Mouse (Mus musculus) G1E (cell line): ENCODE measurements around the gene Zc3h4.

ENCODE experiments used
- CTCF ChIP-seq: IDR thresholded peaks from 2 replicates; pipeline ENCODE4 v1.5.1; 2012; ENCODE audit warnings: low read depth, low read length, inconsistent platforms, mixed read lengths
- GATA1 ChIP-seq: IDR thresholded peaks from 2 replicates; pipeline ENCODE4 v1.6.1; 2012; ENCODE audit warnings: borderline replicate concordance, low read length, inconsistent platforms, mixed read lengths
- GATA2 ChIP-seq: IDR thresholded peaks from 2 replicates; pipeline ENCODE4 v1.6.1; 2012; ENCODE audit warnings: low read depth, low read length, inconsistent platforms, borderline replicate concordance

GRCm38 (mm10) chr7:16404315-16405072 lies 3.8 kb downstream of the Zc3h4 start:
- TF ChIP-seq CTCF (no peak), GATA2 (no peak), GATA1 (no peak)
